Mouse (Mus musculus) heart, postnatal 25 days (tissue): ENCODE data around the gene Apoc1. TPM values are rescaled to one million over a fixed set of nuclear protein-coding genes. Genes with fewer than 3 reads are reported as not detected.

Experiments
- DNase-seq: peaks from one replicate; pipeline ENCODE4 v3.0.0; 2022; ENCODE audit warnings: low spot score
- intact Hi-C: fragments of 180-260 bp; cut with DNase I; formaldehyde crosslinking; loops from one replicate; pipeline ENCODE4 v1.15.1; 2025
- total RNA-seq, 2 experiments: library from RNA; stranded (reverse); gene quantifications; 2 replicates each; pipeline ENCODE4 v1.2.3; 2021

The Apoc1 gene
- total RNA-seq, 2 experiments from 2014 or later, result 1.4 to 2.2 TPM

- DNase-seq, result no peak
- intact Hi-C loops, result no loop called here
Measured at GRCm38 (mm10) chr7:19664455-19664954, 28.0 kb downstream of the Apoc1 start.

GRCm38 (mm10) chr7:19663940-19664339 lies 28.5 kb downstream of the Apoc1 start:
- intact Hi-C loops, result no loop called here
- DNase-seq, result no peak

DNA sequence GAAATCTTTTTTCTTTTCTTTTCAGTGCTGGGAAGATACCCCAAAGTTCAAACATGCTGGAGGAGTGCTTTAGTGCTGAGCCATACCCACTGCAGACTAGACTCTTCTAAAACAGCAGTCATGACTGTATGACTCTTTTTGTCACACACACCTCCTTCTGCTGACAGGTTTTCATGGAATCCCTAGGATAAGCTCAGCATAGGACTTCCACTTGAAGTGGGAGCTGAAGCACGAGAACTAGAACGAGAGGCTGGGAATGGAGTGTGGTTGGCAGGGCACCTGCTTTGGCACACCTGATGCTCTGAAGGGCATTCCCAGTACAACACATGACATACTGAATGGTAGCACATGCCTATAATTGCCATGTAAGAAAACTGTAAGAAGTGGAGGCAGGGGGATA lies 39.8 kb downstream of the Apoc1 start:
- intact Hi-C loops, result no loop called here

DNA sequence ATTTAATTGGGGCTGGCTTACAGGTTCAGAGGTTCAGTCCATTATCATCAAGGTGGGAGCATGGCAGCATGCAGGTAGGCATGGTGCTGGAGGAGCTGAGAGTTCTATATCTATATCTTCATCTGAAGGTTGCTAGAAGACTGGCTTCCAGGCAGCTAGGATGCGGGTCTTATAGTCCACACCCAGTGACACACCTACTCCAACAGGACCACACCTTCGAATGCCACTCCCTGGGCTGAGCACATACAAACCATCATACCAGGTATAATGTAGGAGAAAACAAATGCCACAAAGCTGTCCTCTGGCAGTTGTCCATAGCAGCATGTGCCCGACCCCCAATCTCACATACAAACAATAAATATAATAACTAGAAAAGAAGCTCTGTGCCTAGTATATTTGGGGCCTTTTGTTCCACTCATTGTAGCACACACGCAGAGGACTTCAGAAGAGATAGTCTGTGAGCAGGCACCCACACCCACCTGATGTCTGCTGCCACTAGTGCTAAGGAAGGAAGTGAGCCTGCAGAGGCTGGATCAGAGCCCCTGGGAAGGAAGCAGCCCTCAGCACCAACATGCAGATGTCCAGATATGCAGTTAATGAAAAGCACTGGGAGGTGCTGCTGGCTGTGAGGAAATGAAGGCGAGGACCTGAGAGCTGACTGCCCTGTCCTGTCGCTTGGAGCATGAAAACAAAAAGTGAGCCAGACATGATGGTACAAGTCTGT lies 41.2 kb downstream of the Apoc1 start:
- intact Hi-C loops, result no loop called here
- DNase-seq, result no peak

More for the DNA sequence above, 39.8 kb downstream of the Apoc1 start:
- DNase-seq, result no peak

DNA sequence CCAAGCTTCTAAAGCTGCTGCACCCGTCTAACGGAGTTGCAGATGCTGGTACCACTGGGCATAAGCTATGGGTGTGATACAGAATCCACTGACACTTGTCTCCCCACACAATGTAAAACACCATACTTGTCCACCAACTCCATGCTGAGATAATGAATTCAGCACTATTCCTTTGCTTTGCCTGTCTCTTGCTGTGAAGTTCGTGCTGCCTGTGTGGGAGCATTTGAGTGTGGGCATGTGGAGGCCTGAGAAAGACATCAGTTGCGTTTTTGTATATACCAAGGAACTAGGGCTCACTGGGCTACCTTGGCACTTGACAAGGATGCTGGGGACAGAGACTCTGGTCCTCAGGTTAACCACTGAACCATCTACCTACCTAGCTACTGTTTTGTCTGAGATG lies 51.2 kb downstream of the Apoc1 start:
- no peak for DNase-seq
- intact Hi-C loops, result no loop called here

Other genes starting within 250 kb of the Apoc1 start
- gene Mark4, start 233.8 kb downstream of the Apoc1 start, total RNA-seq, result 10 to 100 TPM; 22.3 to 24.3 TPM
- gene Exoc3l2, start 229.3 kb downstream of the Apoc1 start, total RNA-seq, result 1 to 10 TPM; 1.2 to 1.3 TPM
- 1 to 10 TPM; 2.3 to 2.4 TPM for gene Bloc1s3, start 184.3 kb downstream of the Apoc1 start, total RNA-seq
- 10 to 100 TPM; 35.6 to 35.9 TPM for gene Trappc6a, start 184.3 kb downstream of the Apoc1 start, total RNA-seq
- gene Nkpd1, start 174.8 kb downstream of the Apoc1 start, total RNA-seq, result not detected
- 10 to 100 TPM; 48.0 to 52.3 TPM for gene Ppp1r37, start 129.6 kb downstream of the Apoc1 start, total RNA-seq
- under 1 TPM; 0.28 to 0.49 TPM for gene Zfp296, start 115.4 kb downstream of the Apoc1 start, total RNA-seq
- gene Gemin7, start 115.1 kb downstream of the Apoc1 start, total RNA-seq, result 10 to 100 TPM; 44.6 to 45.6 TPM
- 10 to 100 TPM; 14.5 to 20.5 TPM for gene Clasrp, start 88.2 kb downstream of the Apoc1 start, total RNA-seq
- gene Relb, start 63.2 kb downstream of the Apoc1 start, total RNA-seq, result 1 to 10 TPM; 7.3 to 7.6 TPM
- gene Clptm1, start 27.6 kb downstream of the Apoc1 start, total RNA-seq, result 10 to 100 TPM; 65.6 to 72.3 TPM
- not detected for gene Apoc2, start 14.7 kb downstream of the Apoc1 start, total RNA-seq
- not detected for gene Gm44805, start 11.2 kb downstream of the Apoc1 start, total RNA-seq
- gene Apoc4, start 11.2 kb downstream of the Apoc1 start, total RNA-seq, result not detected
- 100 to 1,000 TPM; 309 to 319 TPM for gene Apoe, start 6.5 kb upstream of the Apoc1 start, total RNA-seq
- 100 to 1,000 TPM; 112 to 113 TPM for gene Tomm40, start 22.8 kb upstream of the Apoc1 start, total RNA-seq
- gene Nectin2, start 57.8 kb upstream of the Apoc1 start, total RNA-seq, result 10 to 100 TPM; 31.1 to 31.9 TPM
- gene Bcam, start 78.4 kb upstream of the Apoc1 start, total RNA-seq, result 100 to 1,000 TPM; 220 to 229 TPM
- gene Cblc, start 104.1 kb upstream of the Apoc1 start, total RNA-seq, result under 1 TPM in 1 of 2 experiments, not detected in 1; 0.73 TPM
- gene Bcl3, start 130.1 kb upstream of the Apoc1 start, total RNA-seq, result 1 to 10 TPM; 3.0 to 3.9 TPM
- gene Gm19345, start 159.3 kb upstream of the Apoc1 start, total RNA-seq, result not detected
- under 1 TPM in 1 of 2 experiments, not detected in 1; 0.42 TPM for gene Ceacam16, start 168.6 kb upstream of the Apoc1 start, total RNA-seq
- not detected for gene Ceacam19, start 195.3 kb upstream of the Apoc1 start, total RNA-seq
- 10 to 100 TPM; 19.3 to 20.1 TPM for gene Pvr, start 228.5 kb upstream of the Apoc1 start, total RNA-seq